Mouse (Mus musculus): ENCODE results near the gene Asic2. TPM values are rescaled to one million over a fixed set of nuclear protein-coding genes. Genes with fewer than 3 reads are reported as not detected.

The Asic2 gene
- polyA plus RNA-seq, 1 experiment from 2014 or later = not detected

DNA sequence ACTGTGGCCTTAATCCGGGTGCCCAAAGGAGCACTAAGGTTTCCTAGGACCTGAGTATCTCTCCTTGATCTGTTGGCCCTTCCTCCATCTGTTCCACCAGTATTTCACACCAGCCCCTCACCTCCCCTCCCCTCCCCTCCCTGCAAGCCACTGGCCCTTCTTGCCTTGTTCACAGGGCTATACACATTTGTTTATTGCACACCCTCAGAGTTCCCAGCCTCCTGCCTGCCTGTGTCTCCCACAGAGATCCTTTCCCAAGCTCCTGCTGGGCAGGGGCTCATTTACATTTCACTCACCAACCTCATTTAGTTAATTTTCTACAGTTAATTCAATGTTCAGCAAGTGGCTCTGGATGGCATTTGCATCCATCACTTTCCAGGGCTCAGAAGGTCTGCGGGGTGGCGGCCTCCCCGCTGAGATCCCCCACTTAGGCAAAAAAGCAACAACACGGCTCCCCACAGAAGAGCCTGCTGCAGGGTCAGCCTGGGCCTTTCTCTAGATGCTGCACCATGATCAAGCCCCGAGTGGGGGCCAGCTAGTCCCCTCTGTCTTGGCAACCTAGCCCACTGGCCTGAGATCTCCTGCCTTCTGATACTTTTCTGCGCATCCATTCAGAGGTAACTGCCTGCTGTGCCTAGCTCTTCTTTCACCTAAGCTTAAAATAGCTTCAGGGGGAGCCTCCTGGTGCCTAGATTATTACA, 196.9 kb downstream of the Asic2 start:
- no peaks in the 10 kb centered on the region for H3K36me3 ChIP-seq
- 22% methylated on average over 7 of the region's 7 CpGs for WGBS
- 0 out of 2 replicates have a peak, but pooled peaks cover 2% of the 10 kb centered on the region for H3K4me1 ChIP-seq (replicated peaks)
- ATAC-seq (replicated peaks; ENCODE audit: insufficient number of reproducible peaks, insufficient read depth, low FRiP score, low read depth) = no peak
- H3K4me3 ChIP-seq = no peak overlapping the region
- H3K4me2 ChIP-seq = no peak overlapping the region
- no peaks in the 10 kb centered on the region for H3K9me3 ChIP-seq (replicated peaks)
- no peaks in the 10 kb centered on the region; the same call in 1 of the 2 replicates for H3K27me3 ChIP-seq
- H3K9ac ChIP-seq = no peak overlapping the region
- H3K27ac ChIP-seq = no peak overlapping the region

DNA sequence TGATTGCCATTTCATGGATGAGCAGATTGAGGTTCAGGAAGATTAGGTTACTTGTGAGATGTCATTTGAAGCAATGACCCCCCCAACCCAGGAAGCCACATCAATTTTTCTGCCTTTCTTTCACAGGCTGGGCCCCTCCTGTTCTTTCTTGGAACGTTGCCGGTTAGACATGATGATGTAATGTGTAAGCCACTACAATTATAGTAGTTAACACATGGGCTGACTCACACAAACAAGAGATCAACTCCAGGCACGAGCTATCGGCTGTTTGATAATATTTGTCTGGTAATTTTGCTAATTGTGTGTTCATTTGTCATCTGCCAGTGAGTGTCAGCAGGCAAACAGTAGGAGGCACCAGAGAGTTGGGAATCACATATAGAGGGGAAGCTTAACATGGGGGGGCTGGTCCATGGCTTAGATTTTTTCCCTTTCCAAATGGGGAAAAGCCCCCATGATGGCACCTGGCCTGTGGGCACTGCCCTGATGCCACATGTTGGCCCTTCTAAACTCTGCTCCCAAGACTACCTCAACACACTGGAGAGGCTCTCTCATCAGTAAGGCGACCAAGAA, 198.5 kb downstream of the Asic2 start:
- 0 out of 2 replicates have a peak, but pooled peaks cover 2% of the 10 kb centered on the region for H3K4me1 ChIP-seq (replicated peaks)
- 57% methylated on average over 5 of the region's 5 CpGs for WGBS
- H3K36me3 ChIP-seq = no peaks in the 10 kb centered on the region
- H3K27ac ChIP-seq = no peak overlapping the region
- no peak overlapping the region for H3K4me3 ChIP-seq
- H3K9me3 ChIP-seq (replicated peaks) = no peaks in the 10 kb centered on the region
- H3K27me3 ChIP-seq = no peaks in the 10 kb centered on the region; the same call in 1 of the 2 replicates
- H3K4me2 ChIP-seq = no peak overlapping the region
- ATAC-seq (replicated peaks; ENCODE audit: insufficient number of reproducible peaks, insufficient read depth, low FRiP score, low read depth) = no peak
- no peak overlapping the region for H3K9ac ChIP-seq

- ATAC-seq (replicated peaks; ENCODE audit: insufficient number of reproducible peaks, insufficient read depth, low FRiP score, low read depth) = no peak
- H3K4me2 ChIP-seq = no peak overlapping the region
- H3K4me1 ChIP-seq (replicated peaks) = 0 out of 2 replicates have a peak, but pooled peaks cover 2% of the 10 kb centered on the region
- no peaks in the 10 kb centered on the region for H3K9me3 ChIP-seq (replicated peaks)
- no peaks in the 10 kb centered on the region for H3K36me3 ChIP-seq
- H3K27me3 ChIP-seq = no peaks in the 10 kb centered on the region
- H3K27ac ChIP-seq = no peak overlapping the region
- no peak overlapping the region for H3K4me3 ChIP-seq
- no peak overlapping the region for H3K9ac ChIP-seq
- 85% methylated on average over 2 of the region's 2 CpGs for WGBS
Measured at GRCm38 (mm10) chr11:81768305-81768704, 200.0 kb downstream of the Asic2 start.

DNA sequence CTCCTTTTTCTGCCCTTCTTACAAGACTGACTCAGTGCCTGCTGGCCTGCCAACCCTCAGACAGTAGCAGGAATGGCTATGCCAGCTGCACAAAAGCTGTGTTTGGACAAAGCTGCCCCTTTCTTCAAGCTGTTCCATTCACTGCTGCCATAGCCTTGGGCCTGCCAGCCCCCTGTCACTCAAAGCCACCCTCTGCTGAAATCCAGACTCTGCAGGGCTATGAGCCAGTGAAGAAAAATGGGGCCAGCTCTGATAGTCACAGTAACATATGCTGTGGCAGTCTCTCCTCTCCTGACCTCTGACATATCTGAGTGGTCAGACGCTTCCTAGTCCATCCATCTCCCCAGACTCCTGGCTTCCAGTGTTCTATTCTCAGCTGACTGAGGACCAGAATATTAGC, 200.5 kb downstream of the Asic2 start:
- ATAC-seq (replicated peaks; ENCODE audit: insufficient number of reproducible peaks, insufficient read depth, low FRiP score, low read depth) = no peak
- H3K9ac ChIP-seq = no peak overlapping the region
- H3K27ac ChIP-seq = no peak overlapping the region
- 45% methylated on average over 1 of the region's 1 CpGs for WGBS
- H3K4me1 ChIP-seq (replicated peaks) = 0 out of 2 replicates have a peak, but pooled peaks cover 2% of the 10 kb centered on the region
- no peaks in the 10 kb centered on the region for H3K9me3 ChIP-seq (replicated peaks)
- H3K4me2 ChIP-seq = no peak overlapping the region
- H3K36me3 ChIP-seq = no peaks in the 10 kb centered on the region
- H3K4me3 ChIP-seq = no peak overlapping the region
- no peaks in the 10 kb centered on the region for H3K27me3 ChIP-seq

GRCm38 (mm10) chr11:81765288-81765687, 203.0 kb downstream of the Asic2 start:
- no peak for ATAC-seq (replicated peaks; ENCODE audit: insufficient number of reproducible peaks, insufficient read depth, low FRiP score, low read depth)

GRCm38 (mm10) chr11:81764778-81765177, 203.5 kb downstream of the Asic2 start:
- Histone ChIP-seq H3K27ac (no peak overlapping the region), H3K4me1 (replicated peaks) (no peaks in the 10 kb centered on the region), H3K36me3 (no peaks in the 10 kb centered on the region), H3K4me2 (no peak overlapping the region), H3K9me3 (replicated peaks) (no peaks in the 10 kb centered on the region), H3K9ac (no peak overlapping the region), H3K27me3 (no peaks in the 10 kb centered on the region), H3K4me3 (no peak overlapping the region)
- WGBS = 18% methylated on average over 3 of the region's 3 CpGs
- ATAC-seq (replicated peaks; ENCODE audit: insufficient number of reproducible peaks, insufficient read depth, low FRiP score, low read depth) = no peak

More at GRCm38 (mm10) chr11:81765288-81765687, 203.0 kb downstream of the Asic2 start:
- Histone ChIP-seq H3K4me1 (replicated peaks) (no peaks in the 10 kb centered on the region), H3K9ac (no peak overlapping the region), H3K27me3 (no peaks in the 10 kb centered on the region), H3K9me3 (replicated peaks) (no peaks in the 10 kb centered on the region), H3K36me3 (no peaks in the 10 kb centered on the region), H3K27ac (no peak overlapping the region), H3K4me2 (no peak overlapping the region), H3K4me3 (no peak overlapping the region)
- 70% methylated on average over 5 of the region's 5 CpGs for WGBS

GRCm38 (mm10) chr11:81757221-81757620, 211.0 kb downstream of the Asic2 start:
- Histone ChIP-seq H3K9ac (no peak overlapping the region), H3K27ac (no peak overlapping the region), H3K4me2 (no peak overlapping the region), H3K36me3 (no peaks in the 10 kb centered on the region), H3K4me3 (no peak overlapping the region), H3K27me3 (no peaks in the 10 kb centered on the region), H3K4me1 (replicated peaks) (no peaks in the 10 kb centered on the region), H3K9me3 (replicated peaks) (peaks cover 5% of the 10 kb centered on the region; the same call in 1 of the 2 replicates)
- 70% methylated on average over 4 of the region's 4 CpGs for WGBS
- ATAC-seq (replicated peaks; ENCODE audit: insufficient number of reproducible peaks, insufficient read depth, low FRiP score, low read depth) = no peak

DNA sequence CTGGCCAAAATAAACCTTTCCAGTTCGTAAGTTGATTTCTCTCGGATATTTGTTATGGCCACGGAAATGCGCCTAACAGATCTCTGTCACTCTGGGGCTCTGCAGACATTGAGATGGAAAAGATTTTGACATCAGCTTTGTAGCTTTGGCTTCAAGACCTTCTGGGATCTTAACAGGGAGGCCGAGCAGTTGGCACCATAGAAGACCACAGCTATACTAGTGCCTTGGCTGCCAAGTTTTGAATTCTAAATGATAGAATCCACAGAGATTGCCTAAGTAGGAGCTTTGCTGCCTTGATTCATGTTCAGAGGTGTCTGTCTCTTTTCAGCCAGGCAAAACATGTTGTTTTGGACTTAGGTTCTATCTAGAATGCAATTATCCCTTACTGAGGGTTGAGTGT, 217.4 kb downstream of the Asic2 start:
- no peaks in the 10 kb centered on the region for H3K27me3 ChIP-seq
- H3K4me1 ChIP-seq (replicated peaks) = no peaks in the 10 kb centered on the region
- H3K9ac ChIP-seq = no peak overlapping the region
- no peak overlapping the region for H3K4me2 ChIP-seq
- H3K9me3 ChIP-seq (replicated peaks) = peaks cover 5% of the 10 kb centered on the region; the same call in 1 of the 2 replicates
- no peak overlapping the region for H3K4me3 ChIP-seq
- no peaks in the 10 kb centered on the region for H3K36me3 ChIP-seq
- 81% methylated on average over 5 of the region's 5 CpGs for WGBS
- no peak for ATAC-seq (replicated peaks; ENCODE audit: insufficient number of reproducible peaks, insufficient read depth, low FRiP score, low read depth)
- no peak overlapping the region for H3K27ac ChIP-seq

DNA sequence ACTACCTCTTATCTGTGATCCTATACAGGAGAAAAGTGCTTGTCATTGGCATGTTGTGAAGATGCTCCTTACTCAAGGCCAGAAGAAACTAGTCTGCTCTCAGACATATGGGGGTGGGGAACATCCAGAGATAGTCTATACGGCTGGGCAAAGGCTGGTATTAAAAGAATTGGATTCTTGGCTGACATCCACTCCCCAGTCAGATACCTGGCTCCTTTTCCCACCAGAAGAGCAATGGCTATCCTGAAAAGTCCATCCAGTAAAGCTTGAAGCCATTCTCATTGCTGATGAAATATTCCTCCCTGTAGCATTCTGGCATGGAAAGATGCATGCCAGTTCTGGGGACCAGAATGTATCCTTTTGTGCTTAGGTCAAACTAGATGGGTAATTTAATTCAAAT, 218.2 kb downstream of the Asic2 start:
- Histone ChIP-seq H3K4me2 (no peak overlapping the region), H3K36me3 (no peaks in the 10 kb centered on the region), H3K27me3 (no peaks in the 10 kb centered on the region), H3K9me3 (replicated peaks) (peaks cover 3% of the 10 kb centered on the region; the same call in 1 of the 2 replicates), H3K4me3 (no peak overlapping the region), H3K27ac (no peak overlapping the region), H3K4me1 (replicated peaks) (no peaks in the 10 kb centered on the region), H3K9ac (no peak overlapping the region)
- WGBS = 45% methylated on average over 1 of the region's 1 CpGs
- ATAC-seq (replicated peaks; ENCODE audit: insufficient number of reproducible peaks, insufficient read depth, low FRiP score, low read depth) = no peak

- H3K27me3 ChIP-seq = peaks cover 3% of the 10 kb centered on the region; the same call in 1 of the 2 replicates
- H3K36me3 ChIP-seq = no peaks in the 10 kb centered on the region
- no peak for ATAC-seq (replicated peaks; ENCODE audit: insufficient number of reproducible peaks, insufficient read depth, low FRiP score, low read depth)
- no peaks in the 10 kb centered on the region for H3K9me3 ChIP-seq (replicated peaks)
- 63% methylated on average over 3 of the region's 3 CpGs for WGBS
- H3K27ac ChIP-seq = no peak overlapping the region
- no peak overlapping the region for H3K4me2 ChIP-seq
- H3K4me3 ChIP-seq = no peak overlapping the region
- no peaks in the 10 kb centered on the region for H3K4me1 ChIP-seq (replicated peaks)
- H3K9ac ChIP-seq = no peak overlapping the region
Measured at GRCm38 (mm10) chr11:81738995-81739394, 229.3 kb downstream of the Asic2 start.

DNA sequence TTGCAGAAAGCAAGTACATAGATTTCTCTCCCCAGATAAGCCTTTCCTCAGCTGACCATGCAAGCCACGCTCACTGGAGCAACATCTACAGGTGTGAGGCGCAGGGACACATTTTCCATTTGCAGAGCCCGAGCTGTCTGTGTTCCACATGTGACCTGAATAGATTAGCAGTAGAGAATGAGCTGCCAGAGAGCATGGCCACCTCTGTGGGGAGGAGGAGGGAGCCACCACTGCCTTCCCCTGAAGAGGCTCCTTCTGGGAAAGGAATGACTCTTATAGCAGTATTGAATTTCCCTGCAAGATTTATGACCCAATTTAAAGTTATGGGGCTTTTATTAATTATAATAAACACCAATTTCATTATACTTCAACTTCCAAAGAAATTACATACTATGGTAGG, 230.5 kb downstream of the Asic2 start:
- WGBS = 48% methylated on average over 3 of the region's 3 CpGs
- Histone ChIP-seq H3K36me3 (no peaks in the 10 kb centered on the region), H3K9ac (no peak overlapping the region), H3K27me3 (peaks cover 3% of the 10 kb centered on the region; the same call in 1 of the 2 replicates), H3K27ac (no peak overlapping the region), H3K9me3 (replicated peaks) (no peaks in the 10 kb centered on the region), H3K4me2 (no peak overlapping the region), H3K4me1 (replicated peaks) (no peaks in the 10 kb centered on the region), H3K4me3 (no peak overlapping the region)
- ATAC-seq (replicated peaks; ENCODE audit: insufficient number of reproducible peaks, insufficient read depth, low FRiP score, low read depth) = no peak

- Histone ChIP-seq H3K9ac (no peak overlapping the region), H3K9me3 (replicated peaks) (no peaks in the 10 kb centered on the region), H3K4me3 (no peak overlapping the region), H3K4me2 (no peak overlapping the region), H3K4me1 (replicated peaks) (no peaks in the 10 kb centered on the region), H3K36me3 (no peaks in the 10 kb centered on the region), H3K27ac (no peak overlapping the region), H3K27me3 (no peaks in the 10 kb centered on the region; the same call in 1 of the 2 replicates)
- WGBS = 57% methylated on average over 2 of the region's 2 CpGs
- ATAC-seq (replicated peaks; ENCODE audit: insufficient number of reproducible peaks, insufficient read depth, low FRiP score, low read depth) = no peak
Measured at GRCm38 (mm10) chr11:81722071-81722470, 246.2 kb downstream of the Asic2 start.

Data from heart, embryonic 15.5 days (tissue).